Mouse (Mus musculus): ENCODE data around the gene Cct4.

The Cct4 gene

DNA sequence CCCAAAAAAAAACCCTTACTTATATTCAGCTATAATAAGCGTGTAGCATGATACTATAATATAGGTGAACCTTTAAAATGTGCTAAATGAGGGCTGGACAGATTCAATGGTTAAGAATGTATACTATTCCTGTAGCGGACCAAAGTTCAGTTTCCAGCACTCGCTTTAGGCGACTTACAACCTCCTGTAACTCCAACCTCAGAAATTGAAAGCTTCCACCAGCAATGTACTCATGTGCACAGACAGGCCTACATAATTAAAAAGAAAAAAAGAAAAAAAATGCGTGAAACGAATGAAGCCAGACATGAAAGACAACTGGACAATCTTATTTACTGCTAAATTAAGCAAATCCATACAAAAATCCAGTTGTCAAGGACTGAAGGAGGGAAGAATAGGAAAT is 7.5 kb upstream of the Cct4 start:
- DNase-seq (ENCODE audit: low read depth, low spot score) = no peak

DNA sequence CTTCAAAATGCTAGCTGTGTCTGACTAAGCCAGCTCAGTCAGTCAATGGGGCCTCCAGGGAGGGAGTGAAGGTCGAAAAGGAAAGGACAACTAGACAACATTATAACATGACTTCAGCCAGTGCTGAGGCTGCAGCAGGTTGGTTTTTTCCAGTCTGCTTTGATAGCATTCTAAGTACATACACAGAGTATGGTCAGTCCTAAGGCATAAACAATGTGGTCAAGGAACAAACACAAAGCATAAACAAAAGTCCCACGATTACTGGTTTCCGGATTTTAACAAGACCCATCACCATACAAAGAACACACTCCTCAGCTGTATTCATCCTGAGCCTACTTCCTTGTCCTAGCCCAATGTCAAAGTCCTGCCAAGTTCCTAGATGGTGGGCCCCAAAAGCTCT is 4.8 kb upstream of the Cct4 start:
- no peak for DNase-seq (ENCODE audit: low read depth, low spot score)

DNA sequence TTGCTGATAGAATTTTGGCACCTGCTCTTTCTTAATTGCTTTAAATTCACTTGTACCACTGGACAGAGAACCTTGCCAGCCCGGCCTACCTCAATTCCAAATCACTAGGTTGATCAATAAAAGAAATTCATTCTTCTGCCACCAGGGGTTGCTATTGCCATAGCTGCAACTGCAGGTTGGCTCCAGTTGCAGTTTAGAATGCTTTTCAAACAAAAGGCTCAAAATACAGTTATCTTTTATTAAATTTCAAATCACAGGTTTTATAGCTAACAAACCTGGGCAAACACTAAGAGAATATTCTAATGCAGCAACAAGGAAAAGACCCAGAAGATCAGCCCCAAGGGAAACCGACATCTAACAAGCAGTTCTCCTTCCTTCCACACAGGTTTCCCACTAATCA is 3.0 kb upstream of the Cct4 start:
- peak; percentile 63 for DNase-seq (ENCODE audit: low read depth, low spot score)

GRCm38 (mm10) chr11:22989786-22990185 is 533 bp upstream of the Cct4 start:
- DNase-seq (ENCODE audit: low read depth, low spot score) = no peak

DNA sequence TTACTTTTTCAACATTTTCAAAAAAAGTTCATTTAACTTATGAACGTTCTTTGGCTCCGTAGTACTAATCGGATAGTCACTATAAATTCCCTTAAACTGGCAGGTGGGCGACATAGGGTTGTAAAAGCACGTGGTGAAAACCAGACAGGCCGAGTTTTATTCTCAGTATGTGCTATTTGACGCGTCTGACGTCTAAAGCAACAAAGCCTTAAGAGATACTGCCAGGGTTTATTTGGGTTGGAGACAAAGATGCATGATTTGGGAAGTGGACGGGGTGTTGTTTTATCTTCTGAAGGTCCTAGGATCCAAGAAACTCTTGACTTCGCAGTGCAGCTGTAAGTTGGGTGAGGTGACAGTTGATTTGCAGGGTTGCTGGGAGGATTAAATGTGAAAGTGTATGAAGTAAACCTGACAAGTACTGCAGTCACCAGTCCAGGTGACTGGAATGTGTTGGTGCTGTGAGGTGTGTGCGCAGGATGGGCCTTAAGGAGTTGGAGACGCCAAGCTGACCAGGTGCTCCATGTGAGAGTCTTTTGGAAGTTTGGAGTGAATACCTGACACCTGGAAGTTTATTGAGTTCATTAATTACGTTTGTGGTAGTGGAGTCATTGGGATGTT is 1.0 kb downstream of the Cct4 start:
- DNase-seq (ENCODE audit: low read depth, low spot score) = no peak

GRCm38 (mm10) chr11:22994271-22994670 is 4.0 kb downstream of the Cct4 start:
- no peak for DNase-seq (ENCODE audit: low read depth, low spot score)

- no peak for DNase-seq (ENCODE audit: low read depth, low spot score)
These were observed 5.1 kb downstream of the Cct4 start for GRCm38 (mm10) chr11:22995461-22995860.

DNA sequence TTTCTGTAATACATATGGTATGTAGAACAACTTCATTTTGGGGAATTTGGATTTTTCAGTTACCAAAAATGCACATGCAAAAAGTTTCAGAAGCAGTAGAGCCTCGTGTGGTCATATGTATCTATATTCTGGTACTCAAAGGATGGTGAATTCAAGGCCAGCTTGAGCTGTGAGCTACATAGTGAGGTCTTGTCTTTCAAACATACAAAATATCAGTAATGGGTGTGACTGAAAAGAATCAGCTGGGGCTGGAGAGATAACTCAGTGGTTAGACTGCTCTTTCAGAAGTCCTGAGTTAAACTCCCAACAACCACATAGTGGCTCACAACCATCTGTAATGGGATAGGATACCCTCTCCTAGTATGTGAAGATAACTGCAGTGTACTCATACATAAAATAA is 8.0 kb downstream of the Cct4 start:
- DNase-seq (ENCODE audit: low read depth, low spot score) = no peak

DNA sequence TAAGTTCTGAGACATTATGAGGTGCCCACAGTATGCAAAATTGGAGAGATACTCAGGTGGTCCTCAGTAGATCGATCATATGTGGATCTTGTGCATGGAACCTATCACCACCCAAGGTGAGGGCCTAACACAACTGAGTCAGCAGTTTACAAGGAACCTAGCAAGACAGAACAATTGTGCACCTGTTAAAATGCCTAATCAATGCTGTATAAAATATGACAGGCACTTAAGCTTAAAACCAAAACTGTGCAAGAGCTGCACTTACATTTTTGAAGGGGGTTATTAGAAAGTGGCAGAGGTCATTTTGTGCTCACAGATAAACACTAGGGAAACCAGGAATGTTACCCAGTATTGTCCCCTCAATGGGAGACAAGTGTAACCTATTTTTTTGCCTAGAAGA is 15.0 kb downstream of the Cct4 start:
- no peak for DNase-seq (ENCODE audit: low read depth, low spot score)

- no peak for DNase-seq (ENCODE audit: low read depth, low spot score)
These were observed 16.8 kb downstream of the Cct4 start for GRCm38 (mm10) chr11:23007166-23007480.

DNA sequence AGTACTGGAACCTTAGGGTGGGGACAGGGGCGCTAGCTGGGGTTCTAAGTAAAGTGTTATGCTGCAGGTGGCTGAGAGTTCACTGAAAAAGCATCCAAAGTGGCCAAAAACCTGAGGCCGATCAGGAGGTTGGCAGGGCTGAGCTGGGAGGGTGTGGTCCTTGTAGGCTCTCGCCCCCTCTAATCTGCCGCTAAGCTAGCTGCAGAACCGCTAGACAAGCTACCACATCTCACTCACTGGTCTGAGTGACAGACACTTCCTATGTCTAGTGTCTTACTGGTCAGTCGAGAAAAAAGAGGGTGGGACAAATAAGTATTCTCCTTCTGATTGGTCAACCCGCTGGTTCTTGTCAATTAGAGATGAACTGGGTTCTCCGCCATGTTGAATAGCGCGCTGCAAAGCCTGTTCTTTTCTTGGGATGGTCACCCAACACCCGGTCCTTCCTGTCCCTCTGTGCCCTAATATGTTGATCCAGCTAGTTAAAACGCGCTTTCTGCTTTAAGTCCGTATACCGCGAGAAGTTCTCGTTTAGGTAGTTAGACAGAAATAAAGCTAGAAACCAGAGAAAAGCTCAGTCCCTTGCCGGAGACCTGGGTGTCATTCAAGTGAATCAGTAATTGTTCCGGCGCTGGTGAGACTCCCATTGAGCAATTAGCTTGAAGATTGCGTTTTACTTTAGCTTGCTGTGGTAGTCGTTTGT is 17.3 kb downstream of the Cct4 start, which contains the start of gene Fam161a:
Gene Fam161a (plus strand): TSS at position 51 of the 700 bp plus-strand sequence.
- peak; percentile 92 for DNase-seq (ENCODE audit: low read depth, low spot score)

- peak; percentile 92 for DNase-seq (ENCODE audit: low read depth, low spot score)
These were observed 18.0 kb downstream of the Cct4 start for GRCm38 (mm10) chr11:23008181-23008823.

- DNase-seq (ENCODE audit: low read depth, low spot score) = no peak
These were observed 18.5 kb downstream of the Cct4 start for GRCm38 (mm10) chr11:23008824-23009200.

GRCm38 (mm10) chr11:23013096-23013495 is 22.8 kb downstream of the Cct4 start:
- DNase-seq (ENCODE audit: low read depth, low spot score) = no peak

- DNase-seq (ENCODE audit: low read depth, low spot score) = no peak
These were observed 23.4 kb downstream of the Cct4 start for GRCm38 (mm10) chr11:23013580-23014294.

DNA sequence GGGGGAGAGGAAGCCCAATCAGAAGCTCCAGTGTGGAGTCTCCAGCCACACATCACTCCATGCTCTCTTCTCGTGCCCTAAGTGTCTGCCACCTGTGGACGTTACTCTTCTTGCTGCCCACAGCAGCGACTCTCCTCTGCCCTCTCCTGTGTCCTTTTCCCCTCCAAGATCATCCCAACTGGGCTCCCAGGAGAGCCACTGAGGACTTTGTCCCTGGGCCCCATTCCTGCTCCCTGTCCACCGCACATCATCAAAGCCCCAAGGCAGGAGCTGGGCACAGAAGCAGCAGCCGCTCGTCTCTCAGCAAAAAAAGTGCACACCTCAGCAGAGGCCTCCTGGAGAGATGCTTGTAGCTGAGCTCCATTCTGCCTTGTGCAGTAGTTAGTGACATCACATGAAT is 24.7 kb downstream of the Cct4 start:
- DNase-seq (ENCODE audit: low read depth, low spot score) = no peak

- DNase-seq (ENCODE audit: low read depth, low spot score) = no peak
These were observed 27.6 kb downstream of the Cct4 start for GRCm38 (mm10) chr11:23017943-23018342.

GRCm38 (mm10) chr11:23020116-23020770 is 29.9 kb downstream of the Cct4 start:
- no peak for DNase-seq (ENCODE audit: low read depth, low spot score)

DNA sequence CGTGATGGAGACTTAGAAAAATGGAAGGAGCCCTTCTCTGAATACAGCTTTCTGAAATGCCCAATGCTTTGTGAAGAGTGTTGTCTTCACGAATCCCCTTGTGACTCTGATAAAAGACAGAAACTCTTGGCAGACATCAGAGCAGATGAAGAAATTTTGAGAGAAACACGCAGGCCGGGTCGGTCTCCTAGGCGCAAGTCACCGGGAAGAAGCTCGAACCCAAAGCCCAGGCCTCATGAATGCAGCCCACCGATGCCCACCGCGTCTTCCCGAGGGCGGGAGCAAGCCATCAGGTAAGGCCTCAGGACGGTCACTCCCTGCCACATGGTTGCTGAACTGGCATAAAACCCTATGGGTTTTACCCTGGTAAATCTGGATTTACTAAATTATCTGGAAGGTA is 30.5 kb downstream of the Cct4 start:
- no peak for DNase-seq (ENCODE audit: low read depth, low spot score)

GRCm38 (mm10) chr11:23023155-23023554 is 32.8 kb downstream of the Cct4 start:
- no peak for DNase-seq (ENCODE audit: low read depth, low spot score)

DNA sequence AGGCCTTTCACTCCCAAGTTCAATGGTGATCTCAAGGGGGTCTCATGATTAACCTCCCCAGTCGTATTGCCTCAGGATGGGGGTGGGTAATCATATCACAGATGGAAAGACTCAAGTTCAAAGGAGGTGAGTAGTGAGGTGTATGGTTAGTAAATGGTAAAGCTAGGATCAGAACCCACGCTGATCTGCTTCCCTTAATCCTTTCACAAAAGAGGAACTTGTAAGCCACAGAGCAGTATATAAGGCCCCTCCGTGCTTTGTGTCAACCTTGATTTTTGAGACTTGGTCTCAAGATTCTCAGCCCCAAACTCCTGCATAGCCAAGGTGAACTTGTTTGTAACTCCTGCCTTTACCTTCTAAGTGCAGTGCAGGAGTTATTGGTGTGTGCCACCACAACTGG is 33.9 kb downstream of the Cct4 start:
- DNase-seq (ENCODE audit: low read depth, low spot score) = no peak

- no peak for DNase-seq (ENCODE audit: low read depth, low spot score)
These were observed 38.6 kb downstream of the Cct4 start for GRCm38 (mm10) chr11:23028957-23029356.

Data from mesoderm, embryonic 11.5 days (tissue).